8 mouse cellular contexts compared by ENCODE assay signal in genomic region chr7:126396298-126397119, GRCm38 (mm10). TPM values are rescaled to one million over a fixed set of nuclear protein-coding genes. Genes with fewer than 3 reads are reported as not detected.
DNase-seq lines count a peak whose midpoint lies in the region; ATAC-seq and TF ChIP-seq lines count a peak whose summit lies in the region.

TSS of gene Nfatc2ip (minus strand) at chr7:126396737.

- H3K27me3 ChIP-seq in hindbrain, embryonic 10.5 days (ENCODE audit: insufficient read depth, poor library complexity, severe bottlenecking), result no peaks in the 10 kb centered on the region
- H3K27me3 ChIP-seq in lung, postnatal 0 days (replicated peaks; ENCODE audit: insufficient read depth, low read length), result no peaks in the 10 kb centered on the region

- WGBS in hindbrain, embryonic 10.5 days, result under 1% methylated on average over 59 of the region's 59 CpGs
- under 1% methylated on average over 54 of the region's 59 CpGs for WGBS in lung, postnatal 0 days

- peak; percentile 99 for DNase-seq in MN1 (ENCODE audit: low spot score)
- peak; percentile 100 for DNase-seq in cerebellum, adult 9-10 months
- DNase-seq in hindbrain, embryonic 10.5 days (ENCODE audit: low spot score), result peak; percentile 94
- DNase-seq in layer of hippocampus, adult 9-11 months, result peak; percentile 98
- peak; percentile 100 for DNase-seq in lung, postnatal 0 days (ENCODE audit: low spot score)
- peak; percentile 97 for DNase-seq in ovary, postnatal 14 days (ENCODE audit: low spot score)
- DNase-seq in thymus, postnatal 14 days, result peak; percentile 95

- H3K4me2 ChIP-seq in lung, postnatal 0 days (replicated peaks; ENCODE audit: low read depth, low read length), result peak within 1 kb of the TSS; percentile 95

- peak; percentile 99 for ATAC-seq in frontal cortex, adult (ENCODE audit: low TSS enrichment)
- peak; percentile 100 for ATAC-seq in lung, postnatal 0 days

- no peaks in the 10 kb centered on the region for H3K9me3 ChIP-seq in hindbrain, embryonic 10.5 days
- no peaks in the 10 kb centered on the region for H3K9me3 ChIP-seq in lung, postnatal 0 days (ENCODE audit: low read length)

- TF ChIP-seq CTCF in lung, postnatal 0 days (IDR thresholded peaks at IDR 0.05), result no peak

- 0 out of 2 replicates have a peak, but pooled peaks have one; percentile 27 for TF ChIP-seq EP300 in lung, postnatal 0 days (IDR thresholded peaks at IDR 0.05)

- H3K27ac ChIP-seq in hindbrain, embryonic 10.5 days, result peak within 1 kb of the TSS; percentile 78
- H3K27ac ChIP-seq in lung, postnatal 0 days (ENCODE audit: low read length), result peak within 1 kb of the TSS; percentile 74

- peaks cover 15% of the 10 kb centered on the region for H3K4me1 ChIP-seq in hindbrain, embryonic 10.5 days (replicated peaks)
- H3K4me1 ChIP-seq in lung, postnatal 0 days (ENCODE audit: insufficient read depth, low read depth, low read length), result 0 out of 2 replicates have a peak, but pooled peaks cover 3% of the 10 kb centered on the region

- H3K9ac ChIP-seq in lung, postnatal 0 days (replicated peaks; ENCODE audit: low read depth), result peak within 1 kb of the TSS; percentile 78

- peak within 1 kb of the TSS; percentile 94 for H3K4me3 ChIP-seq in hindbrain, embryonic 10.5 days
- H3K4me3 ChIP-seq in lung, postnatal 0 days (ENCODE audit: low read depth, low read length), result peak within 1 kb of the TSS; percentile 82

- H3K36me3 ChIP-seq in hindbrain, embryonic 10.5 days, result peaks cover 4% of the 10 kb centered on the region
- no peaks in the 10 kb centered on the region for H3K36me3 ChIP-seq in lung, postnatal 0 days (ENCODE audit: insufficient read depth, low read length)

RNA-seq across cellular contexts. Expression of gene Nfatc2ip, which starts in this region (rescaled TPM):
- polyA plus RNA-seq in hindbrain, embryonic 10.5 days (2016; fragmentation: Nextera tagmentation; extraction: Ambion mirVana), result 3.1 and 3.7 TPM in 2 replicates
- polyA plus RNA-seq in lung, postnatal 0 days (2015; fragmentation: Nextera tagmentation; extraction: Ambion mirVana), result 1.5 and 2.0 TPM in 2 replicates

Comparison
In these comparisons a context has a peak if more than half of its experiments do, and no peak if none do; other contexts are left out.
1. Peak in every context shown above with its lines: DNase-seq, ATAC-seq, H3K4me3 ChIP-seq and H3K27ac ChIP-seq.